Mouse (Mus musculus): ENCODE results near the gene Cpne5. TPM values are rescaled to one million over a fixed set of nuclear protein-coding genes. Genes with fewer than 3 reads are reported as not detected.

The Cpne5 gene
- polyA plus RNA-seq, 1 experiment from 2014 or later = 12.4 TPM

DNA sequence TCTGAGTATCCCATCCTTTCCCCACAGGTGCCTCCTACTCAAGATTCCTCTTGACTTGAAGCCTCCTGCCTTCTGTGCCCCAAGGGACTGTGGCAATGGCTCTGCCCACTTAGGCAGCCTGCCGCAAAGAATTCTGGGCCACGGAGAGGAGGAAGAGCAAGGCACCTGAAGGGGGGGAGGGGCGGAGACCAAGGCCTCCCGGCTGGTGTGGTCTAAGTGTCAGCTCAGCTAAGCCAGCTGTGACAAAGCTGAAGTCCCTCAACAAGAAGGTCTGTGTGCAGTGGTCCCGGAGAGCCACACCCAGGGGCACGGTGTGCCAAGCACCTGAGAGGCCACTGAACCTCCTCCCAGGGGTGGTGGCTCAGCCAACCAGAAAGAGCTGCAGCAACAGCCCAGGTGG, 70.6 kb downstream of the Cpne5 start:
- no peak for ATAC-seq (ENCODE audit: low read depth)
- no peak for DNase-seq (ENCODE audit: low spot score)
- Histone ChIP-seq H3K4me1 (ENCODE audit: control insufficient read depth, insufficient read depth, low read length) (peaks cover 16% of the 10 kb centered on the region), H3K27me3 (replicated peaks; ENCODE audit: control insufficient read depth, insufficient read depth, low read length) (no peaks in the 10 kb centered on the region), H3K36me3 (ENCODE audit: control insufficient read depth, insufficient read depth, low read length) (no peaks in the 10 kb centered on the region), H3K4me2 (ENCODE audit: low read depth, low read length) (no peak overlapping the region), H3K9ac (ENCODE audit: low read depth, low read length) (no peak overlapping the region), H3K27ac (replicated peaks; ENCODE audit: low read depth, low read length) (no peak overlapping the region), H3K4me3 (ENCODE audit: low read depth, low read length) (no peak overlapping the region), H3K9me3 (ENCODE audit: control insufficient read depth, low read length) (no peaks in the 10 kb centered on the region)
- WGBS = 65% methylated on average over 6 of the region's 6 CpGs

DNA sequence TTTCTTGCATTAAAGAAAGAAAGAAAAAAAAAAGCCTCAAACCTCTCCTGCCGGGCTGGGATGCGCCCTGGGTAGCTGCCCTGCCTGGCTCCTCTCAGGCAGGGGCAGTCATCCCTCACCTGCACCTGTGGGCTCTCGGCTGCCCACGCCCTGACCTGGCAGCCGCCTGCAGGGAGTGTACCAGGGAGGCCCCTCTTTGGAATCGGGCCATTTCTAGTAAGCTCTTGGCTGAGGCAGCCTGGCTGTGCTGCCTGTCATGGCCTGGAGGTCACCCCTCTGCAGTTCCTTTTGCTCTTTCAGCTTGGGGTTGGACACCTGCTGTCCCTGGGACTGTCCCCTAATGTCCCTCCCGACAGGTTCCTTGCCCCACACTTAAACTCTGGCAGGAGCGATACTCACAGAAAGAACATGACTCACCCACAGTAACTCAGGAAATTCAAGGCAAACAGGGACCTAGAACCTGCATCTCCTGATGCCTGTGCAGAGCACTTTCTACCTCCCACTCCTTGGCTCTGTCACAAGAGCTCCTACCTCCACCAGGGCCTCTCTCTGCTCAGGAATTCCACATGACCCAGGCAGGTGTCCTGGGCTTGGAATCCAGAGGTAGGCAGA, 71.9 kb downstream of the Cpne5 start:
- Histone ChIP-seq H3K9ac (ENCODE audit: low read depth, low read length) (no peak overlapping the region), H3K9me3 (ENCODE audit: control insufficient read depth, low read length) (peaks cover 6% of the 10 kb centered on the region; the same call in 1 of the 2 replicates), H3K27me3 (replicated peaks; ENCODE audit: control insufficient read depth, insufficient read depth, low read length) (no peaks in the 10 kb centered on the region), H3K36me3 (ENCODE audit: control insufficient read depth, insufficient read depth, low read length) (no peaks in the 10 kb centered on the region), H3K4me2 (ENCODE audit: low read depth, low read length) (no peak overlapping the region), H3K4me3 (ENCODE audit: low read depth, low read length) (no peak overlapping the region), H3K27ac (replicated peaks; ENCODE audit: low read depth, low read length) (no peak overlapping the region), H3K4me1 (ENCODE audit: control insufficient read depth, insufficient read depth, low read length) (peaks cover 16% of the 10 kb centered on the region)
- ATAC-seq (ENCODE audit: low read depth) (no peak), DNase-seq (ENCODE audit: low spot score) (no peak)
- 42% methylated on average over 7 of the region's 8 CpGs for WGBS

DNA sequence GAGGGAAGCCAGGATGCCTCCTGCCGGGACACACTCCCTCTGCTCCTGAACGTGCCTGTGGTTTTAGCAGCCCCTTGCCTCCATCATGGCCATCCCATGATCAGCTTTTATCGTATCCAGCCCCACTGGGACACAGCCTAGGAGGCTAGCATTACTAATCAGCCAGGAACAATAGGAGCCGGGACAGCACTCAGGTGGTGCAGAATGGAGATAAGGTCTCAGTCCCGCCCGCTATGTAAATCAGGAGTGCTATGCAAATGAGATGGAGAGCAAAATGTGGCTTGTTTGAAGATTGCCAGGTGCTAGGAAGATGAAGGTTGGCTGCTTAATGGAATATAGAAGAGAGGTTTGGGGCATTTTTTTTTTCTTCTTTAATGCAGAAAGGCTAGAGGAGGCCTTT, 72.5 kb downstream of the Cpne5 start:
- H3K9ac ChIP-seq (ENCODE audit: low read depth, low read length) = no peak overlapping the region
- no peak overlapping the region for H3K4me2 ChIP-seq (ENCODE audit: low read depth, low read length)
- H3K27ac ChIP-seq (replicated peaks; ENCODE audit: low read depth, low read length) = no peak overlapping the region
- peaks cover 16% of the 10 kb centered on the region for H3K4me1 ChIP-seq (ENCODE audit: control insufficient read depth, insufficient read depth, low read length)
- 30% methylated on average over 6 of the region's 6 CpGs for WGBS
- H3K36me3 ChIP-seq (ENCODE audit: control insufficient read depth, insufficient read depth, low read length) = no peaks in the 10 kb centered on the region
- H3K4me3 ChIP-seq (ENCODE audit: low read depth, low read length) = no peak overlapping the region
- no peaks in the 10 kb centered on the region for H3K27me3 ChIP-seq (replicated peaks; ENCODE audit: control insufficient read depth, insufficient read depth, low read length)
- H3K9me3 ChIP-seq (ENCODE audit: control insufficient read depth, low read length) = peaks cover 7% of the 10 kb centered on the region; the same call in 1 of the 2 replicates
- ATAC-seq (ENCODE audit: low read depth) (no peak), DNase-seq (ENCODE audit: low spot score) (no peak)

DNA sequence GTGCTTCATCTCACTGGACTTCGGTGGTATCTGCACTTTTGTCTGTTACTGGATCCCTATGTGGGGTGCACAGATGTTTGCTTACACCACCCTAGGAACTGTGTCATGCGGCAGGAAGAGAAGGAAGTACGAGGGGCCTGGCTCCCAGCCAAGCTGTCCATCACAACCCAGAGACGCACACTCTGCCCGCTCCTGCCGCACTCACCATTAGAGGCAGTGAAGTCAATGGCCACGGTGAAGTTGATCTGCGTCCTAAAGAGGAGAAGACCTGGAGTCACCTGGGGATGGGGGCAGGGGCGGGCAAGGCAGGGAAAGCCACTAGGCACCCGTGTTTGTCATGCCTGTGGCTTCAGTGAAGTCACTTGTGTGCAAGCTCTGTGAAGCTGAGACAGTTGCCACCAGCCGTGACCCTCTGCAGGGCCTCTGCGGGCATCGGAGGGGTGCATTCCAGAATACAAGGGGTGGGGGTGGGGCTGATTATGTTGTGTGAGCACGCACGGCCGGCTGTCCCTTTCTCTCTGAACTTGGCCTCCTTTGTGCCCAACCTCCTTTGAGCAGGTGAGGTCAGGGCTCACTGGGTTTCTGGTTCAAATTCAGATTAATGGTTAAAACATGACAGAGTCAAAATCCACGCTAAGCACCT, 73.4 kb downstream of the Cpne5 start:
- Histone ChIP-seq H3K27me3 (replicated peaks; ENCODE audit: control insufficient read depth, insufficient read depth, low read length) (no peaks in the 10 kb centered on the region), H3K4me1 (ENCODE audit: control insufficient read depth, insufficient read depth, low read length) (peaks cover 16% of the 10 kb centered on the region), H3K9me3 (ENCODE audit: control insufficient read depth, low read length) (peaks cover 7% of the 10 kb centered on the region; the same call in 1 of the 2 replicates), H3K9ac (ENCODE audit: low read depth, low read length) (0 out of 2 replicates have a peak overlapping the region, but pooled peaks have one; percentile 22), H3K4me3 (ENCODE audit: low read depth, low read length) (no peak overlapping the region), H3K36me3 (ENCODE audit: control insufficient read depth, insufficient read depth, low read length) (no peaks in the 10 kb centered on the region), H3K27ac (replicated peaks; ENCODE audit: low read depth, low read length) (no peak overlapping the region), H3K4me2 (ENCODE audit: low read depth, low read length) (no peak overlapping the region)
- DNase-seq (ENCODE audit: low spot score) (peak; percentile 58), ATAC-seq (ENCODE audit: low read depth) (no peak)
- 9% methylated on average over 16 of the region's 17 CpGs for WGBS

DNA sequence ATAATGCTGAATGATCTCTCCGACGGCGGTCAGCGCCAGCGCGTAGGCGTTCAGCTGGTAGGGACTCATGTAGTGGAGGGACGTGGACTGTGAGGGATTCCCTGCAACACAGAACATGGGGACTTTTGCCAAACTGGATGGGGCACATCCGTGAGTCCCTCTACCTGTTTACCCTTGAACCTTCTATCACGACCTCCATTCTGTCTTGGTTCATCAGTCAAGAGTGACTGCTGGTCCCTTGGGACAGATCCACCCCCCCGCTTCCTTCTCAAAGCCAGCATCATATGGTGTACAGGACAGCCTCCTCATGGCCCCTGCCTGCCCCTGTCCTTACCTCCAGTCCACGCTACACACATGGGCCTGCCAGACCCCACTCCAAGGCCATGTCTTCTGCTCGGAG, 75.6 kb downstream of the Cpne5 start:
- DNase-seq (ENCODE audit: low spot score) = no peak
- peaks cover 16% of the 10 kb centered on the region for H3K4me1 ChIP-seq (ENCODE audit: control insufficient read depth, insufficient read depth, low read length)
- H3K27ac ChIP-seq (replicated peaks; ENCODE audit: low read depth, low read length) = no peak overlapping the region
- H3K27me3 ChIP-seq (replicated peaks; ENCODE audit: control insufficient read depth, insufficient read depth, low read length) = no peaks in the 10 kb centered on the region
- peaks cover 7% of the 10 kb centered on the region; the same call in 1 of the 2 replicates for H3K9me3 ChIP-seq (ENCODE audit: control insufficient read depth, low read length)
- H3K36me3 ChIP-seq (ENCODE audit: control insufficient read depth, insufficient read depth, low read length) = no peaks in the 10 kb centered on the region
- H3K9ac ChIP-seq (ENCODE audit: low read depth, low read length) = no peak overlapping the region
- H3K4me3 ChIP-seq (ENCODE audit: low read depth, low read length) = no peak overlapping the region
- no peak overlapping the region for H3K4me2 ChIP-seq (ENCODE audit: low read depth, low read length)
- no peak for ATAC-seq (ENCODE audit: low read depth)
- WGBS = 92% methylated on average over 13 of the region's 13 CpGs

DNA sequence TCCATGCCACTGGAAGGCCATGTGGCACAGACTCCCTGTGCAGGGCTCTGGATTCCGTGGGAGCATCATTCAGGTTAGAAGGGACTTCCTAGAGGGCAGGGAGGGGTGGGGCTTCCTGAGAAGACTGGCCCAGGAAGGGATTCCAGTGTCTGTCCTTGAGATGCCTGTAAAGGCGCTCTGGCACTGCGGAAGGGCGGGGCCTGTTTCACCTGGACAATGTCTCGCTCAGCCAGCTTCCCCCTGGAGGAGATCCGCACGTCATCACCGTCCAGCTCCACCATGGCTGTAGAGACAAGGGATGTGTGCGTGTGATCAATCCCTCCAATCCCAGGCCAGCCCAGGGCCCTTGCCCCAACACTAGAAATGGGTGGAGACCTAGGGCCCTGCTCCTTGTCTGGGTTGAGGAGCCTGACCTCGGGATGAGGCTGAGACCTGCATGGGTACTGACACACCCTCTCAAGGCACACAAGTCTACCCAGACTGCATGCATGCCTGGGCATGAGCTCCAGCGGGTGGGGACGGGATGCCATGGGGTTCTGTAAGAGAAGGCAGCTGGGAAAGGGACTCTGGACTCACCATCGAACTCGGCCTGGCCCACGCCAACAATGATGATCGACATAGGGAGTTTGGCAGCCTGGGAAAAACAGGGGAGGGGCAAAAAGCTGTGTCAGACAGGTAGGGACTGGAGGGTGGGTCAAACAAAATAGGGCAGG, 78.1 kb downstream of the Cpne5 start:
- WGBS = 84% methylated on average over 16 of the region's 16 CpGs
- DNase-seq (ENCODE audit: low spot score) = no peak
- no peaks in the 10 kb centered on the region for H3K36me3 ChIP-seq (ENCODE audit: control insufficient read depth, insufficient read depth, low read length)

DNA sequence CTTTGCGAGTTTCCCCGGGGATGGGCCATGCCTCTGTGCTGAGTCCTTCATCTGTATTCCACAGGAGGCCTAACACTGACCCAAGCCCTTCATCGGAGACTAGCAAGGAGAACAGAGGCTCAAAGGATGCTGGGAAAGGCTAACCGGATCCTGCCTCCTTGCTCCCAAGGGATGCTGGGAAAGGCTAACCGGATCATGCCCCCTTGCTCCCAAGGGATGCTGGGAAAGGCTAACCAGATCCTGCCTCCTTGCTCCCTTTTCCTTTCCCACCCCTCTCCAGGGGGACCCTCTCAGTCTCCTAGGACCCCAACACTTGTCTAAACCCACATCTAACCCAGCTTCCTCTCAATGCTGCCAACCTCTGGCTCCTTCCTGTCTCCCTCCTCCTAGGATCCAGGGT, 78.6 kb downstream of the Cpne5 start:
- Histone ChIP-seq H3K27ac (replicated peaks; ENCODE audit: low read depth, low read length) (no peak overlapping the region), H3K4me1 (ENCODE audit: control insufficient read depth, insufficient read depth, low read length) (peaks cover 17% of the 10 kb centered on the region), H3K9me3 (ENCODE audit: control insufficient read depth, low read length) (peaks cover 7% of the 10 kb centered on the region; the same call in 1 of the 2 replicates), H3K36me3 (ENCODE audit: control insufficient read depth, insufficient read depth, low read length) (no peaks in the 10 kb centered on the region), H3K9ac (ENCODE audit: low read depth, low read length) (no peak overlapping the region), H3K4me2 (ENCODE audit: low read depth, low read length) (no peak overlapping the region), H3K4me3 (ENCODE audit: low read depth, low read length) (no peak overlapping the region), H3K27me3 (replicated peaks; ENCODE audit: control insufficient read depth, insufficient read depth, low read length) (no peaks in the 10 kb centered on the region)
- 83% methylated on average over 5 of the region's 5 CpGs for WGBS
- DNase-seq (ENCODE audit: low spot score) (no peak), ATAC-seq (ENCODE audit: low read depth) (no peak)

More for the DNA sequence above, 78.1 kb downstream of the Cpne5 start:
- H3K9me3 ChIP-seq (ENCODE audit: control insufficient read depth, low read length) = peaks cover 7% of the 10 kb centered on the region; the same call in 1 of the 2 replicates
- no peak overlapping the region for H3K27ac ChIP-seq (replicated peaks; ENCODE audit: low read depth, low read length)
- H3K4me2 ChIP-seq (ENCODE audit: low read depth, low read length) = no peak overlapping the region
- H3K4me1 ChIP-seq (ENCODE audit: control insufficient read depth, insufficient read depth, low read length) = peaks cover 23% of the 10 kb centered on the region
- no peak overlapping the region for H3K4me3 ChIP-seq (ENCODE audit: low read depth, low read length)
- no peaks in the 10 kb centered on the region for H3K27me3 ChIP-seq (replicated peaks; ENCODE audit: control insufficient read depth, insufficient read depth, low read length)
- no peak overlapping the region for H3K9ac ChIP-seq (ENCODE audit: low read depth, low read length)
- ATAC-seq (ENCODE audit: low read depth) = no peak

DNA sequence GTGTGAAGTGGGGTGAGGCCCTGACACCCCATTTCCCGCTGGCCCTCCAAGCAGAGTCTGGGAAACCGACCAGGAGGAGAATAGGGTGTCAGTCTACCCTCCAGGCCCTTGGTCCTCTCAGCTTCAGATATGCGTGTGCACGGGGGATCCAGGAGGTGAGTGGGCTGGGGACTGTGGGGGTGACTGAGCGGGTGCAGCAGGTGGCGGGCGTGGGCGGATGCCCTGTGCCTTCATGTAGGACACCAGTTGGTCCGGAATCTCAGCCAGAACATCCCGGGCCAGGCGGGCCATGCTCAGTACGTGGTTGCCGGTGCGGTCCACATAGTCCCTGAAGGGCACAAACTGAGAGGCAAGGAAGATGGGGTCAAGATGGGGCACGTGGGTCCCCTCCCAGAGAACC, 79.1 kb downstream of the Cpne5 start:
- DNase-seq (ENCODE audit: low spot score) (no peak), ATAC-seq (ENCODE audit: low read depth) (no peak)
- Histone ChIP-seq H3K4me2 (ENCODE audit: low read depth, low read length) (no peak overlapping the region), H3K9ac (ENCODE audit: low read depth, low read length) (no peak overlapping the region), H3K9me3 (ENCODE audit: control insufficient read depth, low read length) (peaks cover 7% of the 10 kb centered on the region; the same call in 1 of the 2 replicates), H3K36me3 (ENCODE audit: control insufficient read depth, insufficient read depth, low read length) (no peaks in the 10 kb centered on the region), H3K4me3 (ENCODE audit: low read depth, low read length) (no peak overlapping the region), H3K27me3 (replicated peaks; ENCODE audit: control insufficient read depth, insufficient read depth, low read length) (no peaks in the 10 kb centered on the region), H3K4me1 (ENCODE audit: control insufficient read depth, insufficient read depth, low read length) (peaks cover 13% of the 10 kb centered on the region), H3K27ac (replicated peaks; ENCODE audit: low read depth, low read length) (no peak overlapping the region)
- WGBS = 91% methylated on average over 13 of the region's 15 CpGs

Measured in embryonic facial prominence, embryonic 14.5 days (tissue).